Mouse (Mus musculus): ENCODE data around the gene Masp2. TPM values are rescaled to one million over a fixed set of nuclear protein-coding genes. Genes with fewer than 3 reads are reported as not detected.

The Masp2 gene
- polyA plus RNA-seq, 1 experiment from 2014 or later = 0.45 TPM

DNA sequence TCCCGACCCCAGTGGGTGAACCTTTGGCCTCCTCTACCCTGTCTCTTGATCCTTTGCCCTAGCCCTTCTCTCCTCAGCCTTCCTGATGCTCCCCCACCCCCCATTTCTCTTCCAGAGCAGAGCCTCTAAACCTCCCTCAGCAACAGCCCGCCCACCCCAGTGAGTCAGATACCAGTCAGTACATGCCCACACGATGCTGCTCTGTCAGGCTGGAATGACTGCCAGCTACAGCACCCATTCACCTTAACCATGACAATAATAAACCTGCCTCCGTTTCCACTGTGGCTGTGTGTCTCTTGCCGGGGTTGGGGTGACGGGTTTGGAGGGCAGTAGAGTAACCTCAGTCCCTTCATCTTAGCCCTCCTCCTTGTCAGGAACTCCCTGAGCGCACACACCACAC is 1.8 kb downstream of the Masp2 start:
- no peak overlapping the region for H3K4me2 ChIP-seq (replicated peaks)
- H3K4me1 ChIP-seq = no peaks in the 10 kb centered on the region
- 73% methylated on average over 7 of the region's 7 CpGs for whole genome bisulfite sequencing
- H3K27ac ChIP-seq = no peak overlapping the region
- H3K36me3 ChIP-seq = peaks cover 7% of the 10 kb centered on the region; the same call in 1 of the 2 replicates
- no peak for ATAC-seq (ENCODE audit: low FRiP score)
- H3K27me3 ChIP-seq = no peaks in the 10 kb centered on the region
- no peak overlapping the region for H3K4me3 ChIP-seq
- H3K9ac ChIP-seq = no peak overlapping the region
- H3K9me3 ChIP-seq (replicated peaks) = no peaks in the 10 kb centered on the region

DNA sequence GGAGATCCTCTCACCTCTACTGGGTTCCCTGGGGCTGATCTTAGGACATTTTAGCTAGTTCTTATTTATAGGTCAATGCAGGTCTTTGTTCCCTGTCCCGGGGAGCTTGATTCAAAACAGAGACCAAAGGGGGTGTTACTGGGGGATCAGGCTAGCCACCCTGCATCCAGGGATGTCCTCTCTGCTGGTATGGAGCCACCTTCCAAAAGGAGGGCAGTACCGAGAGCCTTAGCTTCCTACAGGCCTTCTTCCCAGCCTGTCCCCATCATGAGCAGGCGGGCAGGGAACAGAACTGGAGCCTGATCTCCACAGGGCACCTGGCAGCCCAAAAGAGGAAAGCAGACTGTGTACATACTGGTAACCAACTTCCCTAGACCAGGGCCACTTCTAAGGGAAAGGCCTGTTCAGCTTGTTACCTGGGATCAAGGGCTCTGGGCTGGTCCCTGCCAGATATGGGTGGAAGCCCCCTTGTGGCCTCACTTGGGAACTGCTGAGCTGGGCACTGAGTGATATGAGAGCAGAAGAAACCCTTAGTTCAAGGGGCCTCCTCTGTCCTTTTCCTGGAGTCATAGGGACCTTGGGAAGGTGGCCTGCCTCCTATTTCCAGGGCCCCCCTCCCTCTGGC is 2.3 kb downstream of the Masp2 start:
- no peak for ATAC-seq (ENCODE audit: low FRiP score)

DNA sequence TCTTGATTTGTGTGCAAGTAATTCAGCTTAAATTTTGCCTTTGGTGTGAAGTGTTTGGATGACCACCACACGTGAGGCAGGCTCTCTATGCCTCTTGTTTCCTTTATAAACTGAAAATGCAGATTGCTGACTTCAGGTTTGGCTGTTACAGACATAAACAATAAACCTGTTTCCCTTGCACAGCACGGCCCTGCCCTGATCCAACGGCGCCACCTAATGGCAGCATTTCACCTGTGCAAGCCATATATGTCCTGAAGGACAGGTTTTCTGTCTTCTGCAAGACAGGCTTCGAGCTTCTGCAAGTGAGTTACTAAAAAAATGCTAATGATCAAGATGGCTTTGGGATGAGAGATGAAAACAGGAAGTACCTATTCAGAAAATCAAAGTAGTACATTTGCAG is 5.4 kb downstream of the Masp2 start:
- 28% methylated on average over 5 of the region's 5 CpGs for WGBS
- H3K4me1 ChIP-seq = no peaks in the 10 kb centered on the region
- ATAC-seq (ENCODE audit: low FRiP score) = no peak
- H3K27ac ChIP-seq = no peak overlapping the region
- H3K4me2 ChIP-seq (replicated peaks) = no peak overlapping the region
- no peak overlapping the region for H3K9ac ChIP-seq
- H3K36me3 ChIP-seq = peaks cover 22% of the 10 kb centered on the region; the same call in 1 of the 2 replicates
- no peaks in the 10 kb centered on the region for H3K9me3 ChIP-seq (replicated peaks)
- H3K27me3 ChIP-seq = no peaks in the 10 kb centered on the region
- H3K4me3 ChIP-seq = no peak overlapping the region

More for the DNA sequence above, 2.3 kb downstream of the Masp2 start:
- Histone ChIP-seq H3K36me3 (peaks cover 7% of the 10 kb centered on the region; the same call in 1 of the 2 replicates), H3K9me3 (replicated peaks) (no peaks in the 10 kb centered on the region), H3K9ac (no peak overlapping the region), H3K4me1 (no peaks in the 10 kb centered on the region), H3K4me3 (no peak overlapping the region), H3K27ac (no peak overlapping the region), H3K4me2 (replicated peaks) (no peak overlapping the region), H3K27me3 (no peaks in the 10 kb centered on the region)
- WGBS = 96% methylated on average over 3 of the region's 3 CpGs

DNA sequence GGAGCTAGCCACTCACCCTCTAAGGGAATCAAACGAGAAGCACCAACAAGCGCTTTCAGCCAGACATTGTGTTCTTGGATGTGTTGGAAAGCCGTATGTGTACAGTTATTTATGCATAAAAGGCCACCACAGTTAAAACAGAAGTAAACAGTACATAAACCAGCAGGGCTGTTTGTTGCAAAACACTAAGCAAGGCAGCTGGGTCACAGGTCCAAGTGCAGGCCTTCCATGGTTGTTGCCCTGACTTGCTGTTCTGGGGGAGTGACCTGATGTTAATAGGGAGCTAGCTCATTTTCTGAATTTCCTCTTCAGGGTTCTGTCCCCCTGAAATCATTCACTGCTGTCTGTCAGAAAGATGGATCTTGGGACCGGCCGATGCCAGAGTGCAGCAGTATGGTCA is 7.5 kb downstream of the Masp2 start:
- 87% methylated on average over 5 of the region's 5 CpGs for WGBS
- ATAC-seq (ENCODE audit: low FRiP score) = no peak
- H3K4me1 ChIP-seq = peaks cover 4% of the 10 kb centered on the region; the same call in 1 of the 2 replicates
- H3K4me3 ChIP-seq = no peak overlapping the region
- H3K27me3 ChIP-seq = no peaks in the 10 kb centered on the region
- H3K9me3 ChIP-seq (replicated peaks) = no peaks in the 10 kb centered on the region
- H3K36me3 ChIP-seq = peaks cover 39% of the 10 kb centered on the region
- no peak overlapping the region for H3K9ac ChIP-seq
- no peak overlapping the region for H3K4me2 ChIP-seq (replicated peaks)
- no peak overlapping the region for H3K27ac ChIP-seq

DNA sequence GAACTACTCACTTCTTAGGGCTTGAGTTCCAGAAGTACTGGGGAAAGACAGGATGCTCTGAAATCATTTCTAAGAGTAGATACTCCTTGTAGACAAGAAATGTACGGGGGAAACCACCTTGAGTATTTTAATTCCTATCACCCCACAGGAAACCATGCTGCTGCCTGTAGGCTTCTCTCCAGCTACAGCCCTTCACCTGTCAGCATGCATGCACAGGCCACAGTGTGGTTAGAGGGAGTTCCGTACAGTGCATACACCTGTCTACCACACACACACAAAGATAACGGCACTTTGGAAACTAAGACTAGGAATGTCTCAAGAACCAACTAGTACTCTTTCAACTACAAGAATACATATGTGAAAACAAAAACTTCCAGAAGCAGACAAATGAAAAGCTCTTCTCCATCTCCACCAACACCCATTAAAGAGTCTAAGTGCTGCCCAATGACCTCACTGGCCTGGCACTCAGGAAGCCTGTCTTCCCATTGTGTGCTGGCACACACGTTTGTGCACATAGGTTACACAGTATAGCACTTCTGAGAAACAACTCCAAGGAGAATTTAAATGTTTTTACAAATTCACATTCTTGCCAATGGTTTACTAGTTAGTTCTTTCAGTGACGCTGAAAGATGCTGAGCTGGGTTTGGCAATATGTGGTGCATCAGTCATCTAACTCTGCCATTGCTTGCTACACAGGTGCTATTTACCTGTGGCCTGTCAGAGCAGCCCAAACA is 8.4 kb downstream of the Masp2 start:
- Histone ChIP-seq H3K4me1 (peaks cover 4% of the 10 kb centered on the region; the same call in 1 of the 2 replicates), H3K9ac (no peak overlapping the region), H3K36me3 (peaks cover 48% of the 10 kb centered on the region), H3K4me3 (no peak overlapping the region), H3K27ac (no peak overlapping the region), H3K27me3 (no peaks in the 10 kb centered on the region), H3K4me2 (replicated peaks) (no peak overlapping the region), H3K9me3 (replicated peaks) (no peaks in the 10 kb centered on the region)
- no peak for ATAC-seq (ENCODE audit: low FRiP score)
- WGBS = 75% methylated on average over 5 of the region's 5 CpGs

DNA sequence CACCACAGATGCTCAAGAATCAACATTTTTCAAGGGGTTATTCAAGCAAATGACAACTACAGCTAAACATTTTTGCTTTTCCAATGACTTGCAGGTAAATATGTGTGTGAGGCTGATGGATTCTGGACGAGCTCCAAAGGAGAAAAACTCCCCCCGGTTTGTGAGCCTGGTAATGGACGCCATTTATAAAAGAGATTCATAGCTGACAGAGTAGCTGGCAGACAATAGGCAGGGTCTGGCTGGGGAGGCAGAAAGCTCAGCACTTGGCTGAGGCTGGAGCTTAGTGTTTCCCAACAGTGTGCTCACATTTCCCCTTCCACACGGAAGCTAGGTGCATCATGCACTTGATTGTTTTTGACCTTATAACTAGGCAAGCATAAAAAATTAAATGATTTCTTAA is 10.2 kb downstream of the Masp2 start:
- Histone ChIP-seq H3K36me3 (peaks cover 52% of the 10 kb centered on the region), H3K9me3 (replicated peaks) (no peaks in the 10 kb centered on the region), H3K27ac (no peak overlapping the region), H3K4me3 (no peak overlapping the region), H3K27me3 (no peaks in the 10 kb centered on the region), H3K4me1 (peaks cover 4% of the 10 kb centered on the region; the same call in 1 of the 2 replicates), H3K4me2 (replicated peaks) (no peak overlapping the region), H3K9ac (no peak overlapping the region)
- WGBS = 56% methylated on average over 4 of the region's 4 CpGs
- no peak for ATAC-seq (ENCODE audit: low FRiP score)

DNA sequence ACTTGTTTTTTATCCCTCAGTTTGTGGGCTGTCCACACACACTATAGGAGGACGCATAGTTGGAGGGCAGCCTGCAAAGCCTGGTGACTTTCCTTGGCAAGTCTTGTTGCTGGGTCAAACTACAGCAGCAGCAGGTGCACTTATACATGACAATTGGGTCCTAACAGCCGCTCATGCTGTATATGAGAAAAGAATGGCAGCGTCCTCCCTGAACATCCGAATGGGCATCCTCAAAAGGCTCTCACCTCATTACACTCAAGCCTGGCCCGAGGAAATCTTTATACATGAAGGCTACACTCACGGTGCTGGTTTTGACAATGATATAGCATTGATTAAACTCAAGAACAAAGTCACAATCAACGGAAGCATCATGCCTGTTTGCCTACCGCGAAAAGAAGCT is 11.4 kb downstream of the Masp2 start:
- peaks cover 4% of the 10 kb centered on the region; the same call in 1 of the 2 replicates for H3K4me1 ChIP-seq
- no peak overlapping the region for H3K4me3 ChIP-seq
- H3K27me3 ChIP-seq = no peaks in the 10 kb centered on the region
- H3K9ac ChIP-seq = no peak overlapping the region
- peak overlapping the region; percentile 26; the same call in 1 of the 2 replicates for H3K27ac ChIP-seq
- 59% methylated on average over 9 of the region's 9 CpGs for WGBS
- no peaks in the 10 kb centered on the region for H3K9me3 ChIP-seq (replicated peaks)
- H3K4me2 ChIP-seq (replicated peaks) = no peak overlapping the region
- peaks cover 59% of the 10 kb centered on the region for H3K36me3 ChIP-seq
- no peak for ATAC-seq (ENCODE audit: low FRiP score)

DNA sequence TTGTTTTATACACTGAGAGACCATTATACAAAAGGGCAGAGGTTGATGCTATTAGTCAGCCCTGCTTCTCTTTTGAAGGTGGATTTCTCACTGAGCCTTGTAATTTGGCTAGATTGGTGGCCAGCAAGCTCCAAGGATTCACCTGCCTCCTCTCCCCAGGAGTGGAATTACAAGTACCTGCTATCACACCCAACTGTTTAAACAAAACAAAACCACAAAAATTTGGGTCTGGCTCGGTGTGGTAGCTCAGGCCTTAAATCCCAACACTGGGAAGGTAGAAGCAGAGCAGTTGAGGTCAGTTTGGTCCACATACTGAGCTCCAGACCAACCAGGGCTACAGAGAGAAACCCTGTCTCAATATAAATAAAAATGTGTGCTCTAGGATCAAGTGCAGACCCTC is 17.5 kb downstream of the Masp2 start:
- H3K4me3 ChIP-seq = no peak overlapping the region
- H3K27ac ChIP-seq = no peak overlapping the region
- H3K36me3 ChIP-seq = peaks cover 85% of the 10 kb centered on the region
- WGBS = 85% methylated on average over 1 of the region's 1 CpGs
- no peaks in the 10 kb centered on the region for H3K27me3 ChIP-seq
- H3K9me3 ChIP-seq (replicated peaks) = no peaks in the 10 kb centered on the region
- no peak for ATAC-seq (ENCODE audit: low FRiP score)
- H3K4me1 ChIP-seq = peaks cover 15% of the 10 kb centered on the region
- H3K9ac ChIP-seq = no peak overlapping the region
- H3K4me2 ChIP-seq (replicated peaks) = no peak overlapping the region

DNA sequence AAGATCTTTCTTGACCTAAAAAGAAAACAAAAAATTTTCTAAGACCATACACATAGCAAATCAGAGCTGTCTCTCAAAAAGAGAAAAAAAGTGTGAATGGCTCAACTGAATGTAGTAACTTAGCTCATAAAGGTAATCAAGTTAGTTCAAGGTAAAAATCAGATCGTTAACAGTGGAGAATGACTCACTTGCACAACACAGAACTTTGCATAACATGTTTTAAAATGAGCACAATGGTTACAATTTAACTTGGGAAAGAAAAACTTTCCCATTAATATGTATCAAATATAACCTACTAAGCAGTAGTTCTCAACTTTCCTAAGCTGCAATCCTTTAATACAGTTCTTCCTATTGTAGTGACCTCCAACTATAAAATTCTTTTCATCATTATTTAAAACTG is 18.4 kb downstream of the Masp2 start:
- no peak for ATAC-seq (ENCODE audit: low FRiP score)
- Histone ChIP-seq H3K27ac (no peak overlapping the region), H3K27me3 (no peaks in the 10 kb centered on the region), H3K4me2 (replicated peaks) (no peak overlapping the region), H3K36me3 (peaks cover 80% of the 10 kb centered on the region), H3K9me3 (replicated peaks) (no peaks in the 10 kb centered on the region), H3K4me3 (no peak overlapping the region), H3K9ac (no peak overlapping the region), H3K4me1 (peaks cover 19% of the 10 kb centered on the region)
- WGBS = 98% methylated on average over 1 of the region's 1 CpGs

DNA sequence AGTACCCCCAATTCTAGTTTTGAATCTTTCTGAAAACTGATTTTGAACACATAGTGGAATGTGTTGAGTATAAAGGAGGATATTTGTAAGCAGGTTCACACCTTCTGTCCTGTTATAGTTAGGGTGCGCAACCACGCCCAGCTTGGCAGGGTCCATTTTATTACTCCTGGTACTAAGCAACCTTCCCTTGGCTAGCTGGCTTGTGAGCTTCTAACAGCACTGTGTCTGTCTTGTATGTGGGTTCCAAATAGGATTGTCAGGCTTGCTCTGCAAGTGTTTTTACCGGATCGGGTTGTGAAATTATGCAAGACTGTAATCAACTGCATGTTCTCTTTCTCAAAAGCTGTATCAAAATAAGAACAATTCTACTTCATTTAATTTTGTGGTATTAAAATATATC is 20.1 kb downstream of the Masp2 start:
- Histone ChIP-seq H3K9me3 (replicated peaks) (no peaks in the 10 kb centered on the region), H3K4me3 (no peak overlapping the region), H3K4me2 (replicated peaks) (no peak overlapping the region), H3K27me3 (no peaks in the 10 kb centered on the region), H3K9ac (no peak overlapping the region), H3K4me1 (peaks cover 19% of the 10 kb centered on the region), H3K36me3 (peaks cover 69% of the 10 kb centered on the region), H3K27ac (no peak overlapping the region)
- ATAC-seq (ENCODE audit: low FRiP score) = no peak
- 92% methylated on average over 4 of the region's 4 CpGs for WGBS

DNA sequence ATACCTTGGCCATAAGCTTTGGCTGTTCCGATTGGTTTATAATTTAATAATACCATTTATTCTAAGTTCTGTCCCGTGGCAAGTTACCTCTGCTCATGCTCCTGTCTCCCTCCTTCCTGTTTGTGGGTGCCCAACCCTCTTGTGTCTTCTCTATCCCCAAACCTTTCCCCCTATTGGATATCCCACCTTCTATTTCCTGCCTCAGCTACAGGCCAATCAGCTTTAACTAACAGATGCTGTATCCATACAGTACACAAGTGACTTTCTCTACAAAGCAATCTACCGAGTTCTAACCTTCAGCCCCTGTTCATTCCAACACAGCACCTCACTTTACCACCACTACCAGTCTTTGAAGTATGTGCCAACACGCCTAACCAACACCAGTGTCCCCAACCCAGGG is 21.3 kb downstream of the Masp2 start:
- Histone ChIP-seq H3K9me3 (replicated peaks) (no peaks in the 10 kb centered on the region), H3K27me3 (no peaks in the 10 kb centered on the region), H3K4me3 (no peak overlapping the region), H3K36me3 (peaks cover 63% of the 10 kb centered on the region), H3K27ac (no peak overlapping the region), H3K4me1 (peaks cover 19% of the 10 kb centered on the region), H3K4me2 (replicated peaks) (no peak overlapping the region), H3K9ac (no peak overlapping the region)
- no peak for ATAC-seq (ENCODE audit: low FRiP score)
- WGBS = 92% methylated on average over 4 of the region's 4 CpGs

DNA sequence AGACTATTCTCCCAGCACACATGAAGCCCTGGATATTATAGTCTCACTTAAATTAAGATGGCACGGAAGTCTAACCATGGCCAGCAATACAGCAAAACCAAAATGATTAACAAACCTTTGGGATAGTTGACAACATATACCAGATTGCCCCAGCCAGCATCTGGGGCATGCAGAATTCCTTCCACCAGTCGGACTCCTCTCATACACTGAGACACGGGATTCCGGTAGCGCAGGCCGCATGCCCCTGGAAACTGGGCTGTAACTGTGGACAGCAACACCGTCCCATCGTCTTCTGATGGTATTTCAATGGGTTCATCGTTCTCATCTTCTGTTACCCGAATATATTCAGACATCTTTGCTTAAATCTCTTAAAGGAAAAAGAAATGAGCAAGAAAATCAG is 22.7 kb downstream of the Masp2 start:
- no peaks in the 10 kb centered on the region for H3K9me3 ChIP-seq (replicated peaks)
- no peaks in the 10 kb centered on the region for H3K27me3 ChIP-seq
- 89% methylated on average over 10 of the region's 10 CpGs for WGBS
- H3K36me3 ChIP-seq = peaks cover 49% of the 10 kb centered on the region
- H3K4me1 ChIP-seq = peaks cover 19% of the 10 kb centered on the region
- H3K27ac ChIP-seq = no peak overlapping the region
- no peak overlapping the region for H3K9ac ChIP-seq
- ATAC-seq (ENCODE audit: low FRiP score) = no peak
- peak overlapping the region; percentile 83 for H3K4me2 ChIP-seq (replicated peaks)
- H3K4me3 ChIP-seq = peak overlapping the region; percentile 87; the same call in 1 of the 2 replicates

All from hindbrain, embryonic 12.5 days (tissue).